Mouse (Mus musculus): ENCODE results near the gene Itpkc. TPM values are rescaled to one million over a fixed set of nuclear protein-coding genes. Genes with fewer than 3 reads are reported as not detected.

The Itpkc gene
- 2.1 and 2.9 TPM in 2 replicates for polyA plus RNA-seq (2015; fragmentation: Nextera tagmentation; extraction: Ambion mirVana)

GRCm38 (mm10) chr7:27228281-27228821 lies at the start of gene Itpkc:
Gene Itpkc (minus strand): TSS chr7:27228661.

GRCm38 (mm10) chr7:27258205-27258899 lies 29.9 kb upstream of the Itpkc start, which contains the start of gene Numbl:
Gene Numbl (plus strand): TSS chr7:27258433.

GRCm38 (mm10) chr7:27232781-27233281 lies 4.4 kb upstream of the Itpkc start, which contains the start of gene Coq8b:
Gene Coq8b (plus strand): TSS chr7:27233023.

GRCm38 (mm10) chr7:27195681-27196611 lies 32.5 kb downstream of the Itpkc start, which contains the start of the genes BC024978 and Snrpa:
Gene BC024978 (plus strand): TSS chr7:27195781.
Gene Snrpa (minus strand): TSS chr7:27196271.

GRCm38 (mm10) chr7:27180837-27181695 lies 47.4 kb downstream of the Itpkc start, which contains the start of the genes Gm21983 and Mia:
Gene Gm21983 (minus strand): TSS chr7:27181086.
Gene Mia (minus strand): TSS chr7:27181157.

GRCm38 (mm10) chr7:27178324-27179216 lies 49.9 kb downstream of the Itpkc start, which contains the start of gene Rab4b:
Gene Rab4b (minus strand): TSS chr7:27178896.

GRCm38 (mm10) chr7:27166614-27167474 lies 61.6 kb downstream of the Itpkc start, which contains the start of gene Egln2:
Gene Egln2 (minus strand): TSS chr7:27166802.

MicroRNAs encoded within 50 kb of the gene (microRNA counts, 519-probe panel; counts per million panel counts)
- 296 counts per million, percentile 58 among the panel's probes with 10 or more counts for microRNA mmu-miR-1191

Small RNA genes lying within 50 kb of the gene (microRNA-seq; reads per million reads assigned to microRNA genes)
- gene Mir1191: 0.30 to 1.7 reads per million in 2 experiments
- 0.10 to 0.21 reads per million in 2 experiments for gene Mir3101

Other genes starting within 250 kb of the Itpkc start
- not detected in 2 replicates for gene Cyp2a12, start 199.6 kb downstream of the Itpkc start, polyA plus RNA-seq (2015; fragmentation: Nextera tagmentation; extraction: Ambion mirVana)
- gene Cyp2f2, start 108.8 kb downstream of the Itpkc start, polyA plus RNA-seq (2015; fragmentation: Nextera tagmentation; extraction: Ambion mirVana): 0.08 and 1.1 TPM in 2 replicates
- gene Cyp2t4, start 74.9 kb downstream of the Itpkc start, polyA plus RNA-seq (2015; fragmentation: Nextera tagmentation; extraction: Ambion mirVana): 0.07 TPM in 1 of 2 replicates, not detected in the other
- 58.2 and 63.0 TPM in 2 replicates for gene Egln2, start 61.9 kb downstream of the Itpkc start, polyA plus RNA-seq (2015; fragmentation: Nextera tagmentation; extraction: Ambion mirVana)
- 34.9 and 42.4 TPM in 2 replicates for gene Rab4b, start 49.8 kb downstream of the Itpkc start, polyA plus RNA-seq (2015; fragmentation: Nextera tagmentation; extraction: Ambion mirVana)
- not detected in 2 replicates for gene Gm21983, start 47.6 kb downstream of the Itpkc start, polyA plus RNA-seq (2015; fragmentation: Nextera tagmentation; extraction: Ambion mirVana)
- gene Mia, start 47.5 kb downstream of the Itpkc start, polyA plus RNA-seq (2015; fragmentation: Nextera tagmentation; extraction: Ambion mirVana): 0.77 and 3.3 TPM in 2 replicates
- 1.6 and 1.7 TPM in 2 replicates for gene BC024978, start 32.9 kb downstream of the Itpkc start, polyA plus RNA-seq (2015; fragmentation: Nextera tagmentation; extraction: Ambion mirVana)
- 54.4 and 60.6 TPM in 2 replicates for gene Snrpa, start 32.4 kb downstream of the Itpkc start, polyA plus RNA-seq (2015; fragmentation: Nextera tagmentation; extraction: Ambion mirVana)
- 6.1 and 8.7 TPM in 2 replicates for gene Coq8b, start 4.4 kb upstream of the Itpkc start, polyA plus RNA-seq (2015; fragmentation: Nextera tagmentation; extraction: Ambion mirVana)
- gene Numbl, start 29.8 kb upstream of the Itpkc start, polyA plus RNA-seq (2015; fragmentation: Nextera tagmentation; extraction: Ambion mirVana): 16.8 and 20.3 TPM in 2 replicates
- gene Ltbp4, start 109.0 kb upstream of the Itpkc start, polyA plus RNA-seq (2015; fragmentation: Nextera tagmentation; extraction: Ambion mirVana): 32.9 and 37.2 TPM in 2 replicates
- 5.5 and 9.9 TPM in 2 replicates for gene Shkbp1, start 127.4 kb upstream of the Itpkc start, polyA plus RNA-seq (2015; fragmentation: Nextera tagmentation; extraction: Ambion mirVana)
- 0.38 and 0.88 TPM in 2 replicates for gene Gm20479, start 128.8 kb upstream of the Itpkc start, polyA plus RNA-seq (2015; fragmentation: Nextera tagmentation; extraction: Ambion mirVana)
- gene Sptbn4, start 219.0 kb upstream of the Itpkc start, polyA plus RNA-seq (2015; fragmentation: Nextera tagmentation; extraction: Ambion mirVana): 0.12 and 0.18 TPM in 2 replicates
- gene Blvrb, start 219.3 kb upstream of the Itpkc start, polyA plus RNA-seq (2015; fragmentation: Nextera tagmentation; extraction: Ambion mirVana): 30.3 and 46.4 TPM in 2 replicates
- 20.3 and 21.0 TPM in 2 replicates for gene Sertad3, start 245.1 kb upstream of the Itpkc start, polyA plus RNA-seq (2015; fragmentation: Nextera tagmentation; extraction: Ambion mirVana)

All from skeletal muscle tissue, postnatal 0 days (tissue).